Mouse (Mus musculus) lung, postnatal 14 days (tissue): ENCODE results near the gene Opn1sw.

ENCODE experiments used
- DNase-seq: peaks from one replicate; pipeline ENCODE4 v3.0.0; 2021

The Opn1sw gene

DNA sequence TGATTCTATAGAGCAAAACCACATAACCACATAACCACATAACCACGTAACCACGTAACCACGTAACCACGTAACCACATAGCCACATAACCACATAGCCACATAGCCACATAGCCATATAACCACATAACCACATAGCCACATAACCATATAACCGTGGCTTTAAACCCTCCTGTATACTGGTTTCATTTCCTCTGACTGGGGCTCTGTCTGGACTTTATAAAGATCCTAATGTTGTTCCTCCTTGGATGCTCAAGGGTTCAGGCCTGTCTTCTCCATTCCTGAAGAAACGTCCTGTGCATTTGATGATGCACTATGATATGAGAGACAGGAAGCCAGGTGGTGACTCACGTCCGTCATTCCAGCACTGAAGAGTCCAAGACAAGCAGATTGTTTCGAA is 61.3 kb downstream of the Opn1sw start:
- no peak for DNase-seq
